Mouse (Mus musculus) C2C12 (cell line): ENCODE measurements at regions not wholly inside any gene's neighbourhood (a gene's known extent, or its start where the extent isn't known, plus 50 kb on each side); places are given as distances from the start of the nearest gene placed in this dataset.

Experiments used
- CEBPB ChIP-seq: IDR thresholded peaks from one replicate; pipeline ENCODE4 v1.6.1; 2011; ENCODE audit warnings: low read depth, mild to moderate bottlenecking, control low read depth, moderate library complexity
- CTCF ChIP-seq: IDR thresholded peaks from one replicate; pipeline ENCODE4 v1.5.1; 2011; ENCODE audit not compliant: control insufficient read depth, insufficient read depth, insufficient read length
- FOSL1 ChIP-seq: IDR thresholded peaks from one replicate; pipeline ENCODE4 v1.8.0; 2011; ENCODE audit warnings: mild to moderate bottlenecking, low read length; ENCODE audit not compliant: poor library complexity, insufficient read depth, severe bottlenecking
- MAX ChIP-seq: IDR thresholded peaks from one replicate; pipeline ENCODE4 v1.6.1; 2011; ENCODE audit warnings: mild to moderate bottlenecking, control low read depth
- MYOD1 ChIP-seq: IDR thresholded peaks from one replicate; pipeline ENCODE4 v1.6.1; 2011; ENCODE audit warnings: low read depth; ENCODE audit not compliant: control insufficient read depth, insufficient read length
- MYOG ChIP-seq: IDR thresholded peaks from one replicate; pipeline ENCODE4 v1.6.1; 2011; ENCODE audit not compliant: control insufficient read depth, insufficient read length; ENCODE audit errors: extremely low read depth
- USF1 ChIP-seq: IDR thresholded peaks from one replicate; pipeline ENCODE4 v1.6.1; 2011; ENCODE audit warnings: low read depth, mild to moderate bottlenecking, control low read depth, moderate library complexity

- TF ChIP-seq CEBPB (no peak), CTCF (no peak), MAX (no peak), USF1 (no peak), MYOD1 (no peak), MYOG (no peak), FOSL1 (no peak)
These were observed 250.6 kb upstream of the Rspo3 start for GRCm38 (mm10) chr10:29786220-29786810.
